Mouse (Mus musculus) midbrain, postnatal 0 days (tissue): ENCODE measurements around the gene Znhit3. TPM values are rescaled to one million over a fixed set of nuclear protein-coding genes. Genes with fewer than 3 reads are reported as not detected.
A peak's percentile ranks its signal among the peaks of the same experiment; 100 is the strongest.
"Not testable (repeated sequence)": the region's sequence is repeated elsewhere in the genome, so short reads cannot be mapped to it uniquely, and the experiment has no call there.

Experiments
- ATAC-seq: fragments of 200-750 bp; cut with Nextera tagmentation; 2 replicates; pipeline ENCODE4 v1.8.0; 2017; ENCODE audit warnings: moderate number of reproducible peaks, mild to moderate bottlenecking, moderate TSS enrichment, moderate library complexity; ENCODE audit not compliant: low FRiP score
- DNase-seq: peaks from one replicate; pipeline ENCODE4 v3.0.0-alpha.2; 2015; ENCODE audit warnings: low spot score
- H3K27ac ChIP-seq: fragments of 300-500 bp; sonication (generic); 2 replicates; pipeline ENCODE4 v1.5.1; 2014; ENCODE audit warnings: low read depth, mild to moderate bottlenecking, low read length, mixed read lengths
- H3K27me3 ChIP-seq: fragments of 300-500 bp; sonication (generic); 2 replicates; pipeline ENCODE4 v1.6.1; 2014; ENCODE audit warnings: low read length, control low read depth, mixed read lengths; ENCODE audit not compliant: insufficient read depth
- H3K36me3 ChIP-seq: fragments of 300-500 bp; sonication (generic); 2 replicates; pipeline ENCODE4 v1.6.1; 2014; ENCODE audit warnings: low read length, control low read depth, mixed read lengths; ENCODE audit not compliant: insufficient read depth
- H3K4me1 ChIP-seq: fragments of 300-500 bp; sonication (generic); 2 replicates; pipeline ENCODE4 v1.6.1; 2014; ENCODE audit warnings: mild to moderate bottlenecking, control low read depth, antibody characterized with exemption, low read length, mixed read lengths; ENCODE audit not compliant: insufficient read depth
- H3K4me2 ChIP-seq: fragments of 300-500 bp; sonication (generic); 2 replicates; pipeline ENCODE4 v1.6.1; 2014; ENCODE audit warnings: low read depth, mild to moderate bottlenecking, low read length, mixed read lengths; ENCODE audit not compliant: poor library complexity, severe bottlenecking
- H3K4me3 ChIP-seq: fragments of 300-500 bp; sonication (generic); 2 replicates; pipeline ENCODE4 v1.5.1; 2014; ENCODE audit warnings: low read depth, mild to moderate bottlenecking, low read length, moderate library complexity
- H3K9ac ChIP-seq: fragments of 300-500 bp; sonication (generic); replicated peaks from 2 replicates; pipeline ENCODE4 v1.6.1; 2014; ENCODE audit warnings: mild to moderate bottlenecking, low read length, moderate library complexity, mixed read lengths; ENCODE audit not compliant: poor library complexity, severe bottlenecking
- H3K9me3 ChIP-seq: fragments of 300-500 bp; sonication (generic); 2 replicates; pipeline ENCODE4 v1.6.1; 2016; ENCODE audit warnings: low read length, control low read depth
- CTCF ChIP-seq: IDR thresholded peaks from 2 replicates; pipeline ENCODE4 v1.5.1; 2016; ENCODE audit warnings: antibody characterized with exemption, mild to moderate bottlenecking
- WGBS: fragments of 180-500 bp; shearing (Covaris S2); extraction: QIAGEN DNeasy Blood & Tissue Kit; methylation state at CpG from one replicate; pipeline ENCODE4 v1.1.7; 2014; 5-methylcytosine and 5-hydroxymethylcytosine counted together
- polyA plus RNA-seq: library from polyadenylated mRNA; unstranded; fragments of >200 nt; fragmentation: Nextera tagmentation; extraction: Ambion mirVana; gene quantifications from 2 replicates; pipeline ENCODE4 v1.2.1, GENCODE M21; 2015
- total RNA-seq: library from RNA; depleted of rRNA; stranded (reverse); fragments of >200 nt; gene quantifications from 2 replicates; pipeline ENCODE4 v1.2.3, GENCODE M21; 2014

Znhit3 gene
- total and polyA plus RNA-seq, 2 experiments from 2014 or later = 36.0 to 79.7 TPM

- H3K36me3 ChIP-seq = peaks cover 9% of the 10 kb centered on the region; the same call in 1 of the 2 replicates
- H3K4me1 ChIP-seq = no peaks in the 10 kb centered on the region; the same call in 1 of the 2 replicates
- no peaks in the 10 kb centered on the region for H3K27me3 ChIP-seq
- peak within 1 kb of the TSS; percentile 82 for H3K4me2 ChIP-seq
- no peak for TF ChIP-seq CTCF
- H3K4me3 ChIP-seq = peak within 1 kb of the TSS; percentile 73
- under 1% methylated on average over 70 of the region's 81 CpGs for WGBS
- no peaks in the 10 kb centered on the region for H3K9me3 ChIP-seq
- ATAC-seq (peak; percentile 90), DNase-seq (peak; percentile 82)
- peak within 1 kb of the TSS; percentile 82 for H3K9ac ChIP-seq
- H3K27ac ChIP-seq = peak within 1 kb of the TSS; percentile 80
Measured at GRCm38 (mm10) chr11:84879772-84880464, 36.2 kb downstream of the Znhit3 start, which contains the start of the genes Myo19 and Pigw. Gene Myo19, plus strand, starts transcription at chr11:84880148. Gene Pigw, minus strand, starts transcription at chr11:84880285.

GRCm38 (mm10) chr11:84879007-84879771 lies 37.0 kb downstream of the Znhit3 start:
- no peaks in the 10 kb centered on the region; the same call in 1 of the 2 replicates for H3K4me1 ChIP-seq
- H3K27me3 ChIP-seq = no peaks in the 10 kb centered on the region
- H3K4me3 ChIP-seq = peak overlapping the region; percentile 73
- ATAC-seq (no peak), DNase-seq (no peak)
- peak overlapping the region; percentile 82 for H3K4me2 ChIP-seq
- no peak for TF ChIP-seq CTCF
- H3K36me3 ChIP-seq = peaks cover 5% of the 10 kb centered on the region; the same call in 1 of the 2 replicates
- WGBS = 24% methylated on average over 6 of the region's 7 CpGs
- no peaks in the 10 kb centered on the region for H3K9me3 ChIP-seq
- peak overlapping the region; percentile 80; the same call in 1 of the 2 replicates for H3K27ac ChIP-seq
- H3K9ac ChIP-seq = peak overlapping the region; percentile 82

GRCm38 (mm10) chr11:84876020-84876419 lies 40.1 kb downstream of the Znhit3 start:
- not testable (repeated sequence) for H3K27ac ChIP-seq, H3K4me1 ChIP-seq, ATAC-seq, H3K4me2 ChIP-seq, H3K9me3 ChIP-seq, H3K4me3 ChIP-seq, DNase-seq, H3K27me3 ChIP-seq, H3K9ac ChIP-seq, H3K36me3 ChIP-seq
- no CpG with 5 or more reads among the region's 1 CpGs for WGBS

- Histone ChIP-seq H3K9ac (no peak overlapping the region), H3K27me3 (no peaks in the 10 kb centered on the region), H3K36me3 (no peaks in the 10 kb centered on the region), H3K9me3 (no peaks in the 10 kb centered on the region), H3K4me1 (0 out of 2 replicates have a peak, but pooled peaks cover 3% of the 10 kb centered on the region), H3K4me3 (no peak overlapping the region), H3K27ac (no peak overlapping the region), H3K4me2 (no peak overlapping the region)
- peak; percentile 19; the same call in 1 of the 2 replicates for TF ChIP-seq CTCF
- DNase-seq (no peak), ATAC-seq (no peak)
- 73% methylated on average over 1 of the region's 1 CpGs for WGBS
Measured at GRCm38 (mm10) chr11:84873042-84873833, 42.9 kb downstream of the Znhit3 start.

GRCm38 (mm10) chr11:84871548-84872069 lies 44.6 kb downstream of the Znhit3 start:
- TF ChIP-seq CTCF = no peak
- no peaks in the 10 kb centered on the region for H3K36me3 ChIP-seq
- H3K4me3 ChIP-seq = peak overlapping the region; percentile 93
- WGBS = 81% methylated on average over 4 of the region's 4 CpGs
- H3K9ac ChIP-seq = peak overlapping the region; percentile 97
- H3K4me2 ChIP-seq = peak overlapping the region; percentile 62
- peak overlapping the region; percentile 99 for H3K27ac ChIP-seq
- H3K9me3 ChIP-seq = no peaks in the 10 kb centered on the region
- DNase-seq (no peak), ATAC-seq (no peak)
- peaks cover 5% of the 10 kb centered on the region; the same call in 1 of the 2 replicates for H3K4me1 ChIP-seq
- H3K27me3 ChIP-seq = no peaks in the 10 kb centered on the region
